Mouse (Mus musculus) left cerebral cortex, postnatal 10 days (tissue): ENCODE results near the gene Efcab5. TPM values are rescaled to one million over a fixed set of nuclear protein-coding genes. Genes with fewer than 3 reads are reported as not detected.
A peak's percentile ranks its signal among the peaks of the same experiment; 100 is the strongest.

ENCODE experiments used
- DNase-seq, 2 experiments: peaks; one replicate each; pipeline ENCODE4 v3.0.0; 2021 to 2022; ENCODE audit warnings: low spot score in 2 of 2, mixed read lengths in 1 of 2; ENCODE audit errors: extremely low spot score in 1 of 2
- intact Hi-C: fragments of 180-260 bp; cut with DNase I; formaldehyde crosslinking; loops from one replicate; pipeline ENCODE4 v1.15.1; 2025
- microRNA-seq: library from miRNA; unstranded; fragments of <30 nt; microRNA quantifications from one replicate; pipeline ENCODE4 v1.2.0, GENCODE M21; 2022
- total RNA-seq, 2 experiments: library from RNA; stranded (reverse); gene quantifications; 2 replicates each; pipeline ENCODE4 v1.2.3; 2021

Efcab5 gene
- total RNA-seq, 2 experiments from 2014 or later, result 2.1 to 2.2 TPM

GRCm38 (mm10) chr11:77063406-77063805 is 125.4 kb downstream of the Efcab5 start:
- intact Hi-C loops, result no loop called here
- DNase-seq, result no peak

- intact Hi-C loops, result no loop called here
- no peak for DNase-seq
Measured at GRCm38 (mm10) chr11:77061951-77062350, 126.8 kb downstream of the Efcab5 start.

- intact Hi-C loops, result no loop called here
- DNase-seq, result no peak
Measured at GRCm38 (mm10) chr11:77042816-77043215, 146.0 kb downstream of the Efcab5 start.

GRCm38 (mm10) chr11:77041891-77042290 is 146.9 kb downstream of the Efcab5 start:
- intact Hi-C loops, result no loop called here

More at GRCm38 (mm10) chr11:77041891-77042290, 146.9 kb downstream of the Efcab5 start:
- DNase-seq, result no peak

Small RNA genes lying within 50 kb of the gene (microRNA-seq; reads per million reads assigned to microRNA genes)
- 3,125 reads per million, percentile 87 among the genes with 10 or more reads in this experiment for gene Mir423

Other genes with a start within 250 kb of the Efcab5 start
- gene Slc6a4, start 190.4 kb downstream of the Efcab5 start, total RNA-seq, result 1 to 10 TPM in 1 of 2 experiments, under 1 TPM in 1; 0.66 to 1.1 TPM
- gene Nsrp1, start 110.5 kb downstream of the Efcab5 start, total RNA-seq, result 10 to 100 TPM; 15.2 to 15.8 TPM
- 10 to 100 TPM; 46.9 to 49.6 TPM for gene Ssh2, start 27.3 kb upstream of the Efcab5 start, total RNA-seq